ENCODE assay signal across 18 mouse cellular contexts in genomic region chr7:115755272-115755671, GRCm38 (mm10).
"Had no signal": no experiment of that assay in that cellular context is flagged by ENCODE, and none has a peak within 500 bp of the region (broad histone marks: within the 10 kb centered on the region; RNA-seq: fewer than 3 reads in every experiment).

No protein-coding gene starts in this region.

- H3K4me3 ChIP-seq: lung, embryonic 15.5 days; midbrain, embryonic 10.5 days; midbrain, embryonic 12.5 days; myocyte; neural tube, embryonic 13.5 days; neural tube, embryonic 15.5 days had no signal

- H3K27ac ChIP-seq: liver, embryonic 14.5 days; lung, embryonic 15.5 days; midbrain, embryonic 10.5 days; midbrain, embryonic 12.5 days; neural tube, embryonic 13.5 days; neural tube, embryonic 15.5 days had no signal

- H3K36me3 ChIP-seq: lung, embryonic 15.5 days; midbrain, embryonic 10.5 days; midbrain, embryonic 12.5 days; neural tube, embryonic 13.5 days; neural tube, embryonic 15.5 days had no signal

- H3K27me3 ChIP-seq: lung, embryonic 15.5 days; midbrain, embryonic 12.5 days; neural tube, embryonic 13.5 days; neural tube, embryonic 15.5 days had no signal

- DNase-seq: lung, postnatal 10 days; midbrain, embryonic 14.5 days; retina, postnatal 1 day; right cerebral cortex, adult 18-20 months; right cerebral cortex, postnatal 25 days; right cerebral cortex, postnatal 4 days; spleen, adult 18-20 months; thymus, adult 18-20 months; thymus, postnatal 14 days; thymus, postnatal 36 days had no signal

- H3K4me2 ChIP-seq: lung, embryonic 15.5 days; midbrain, embryonic 12.5 days; neural tube, embryonic 13.5 days; neural tube, embryonic 15.5 days had no signal

- H3K9me3 ChIP-seq: lung, embryonic 15.5 days; midbrain, embryonic 10.5 days; midbrain, embryonic 12.5 days; neural tube, embryonic 13.5 days; neural tube, embryonic 15.5 days had no signal

- H3K9ac ChIP-seq: liver, embryonic 14.5 days; lung, embryonic 15.5 days; midbrain, embryonic 12.5 days; neural tube, embryonic 13.5 days; neural tube, embryonic 15.5 days had no signal

- ATAC-seq: midbrain, embryonic 16.5 days had no signal
